Mouse (Mus musculus): Measurements from ENCODE around the gene Orc4. TPM values are rescaled to one million over a fixed set of nuclear protein-coding genes. Genes with fewer than 3 reads are reported as not detected.

Orc4 gene
- polyA plus RNA-seq, 1 experiment from 2014 or later: 26.0 TPM

DNA sequence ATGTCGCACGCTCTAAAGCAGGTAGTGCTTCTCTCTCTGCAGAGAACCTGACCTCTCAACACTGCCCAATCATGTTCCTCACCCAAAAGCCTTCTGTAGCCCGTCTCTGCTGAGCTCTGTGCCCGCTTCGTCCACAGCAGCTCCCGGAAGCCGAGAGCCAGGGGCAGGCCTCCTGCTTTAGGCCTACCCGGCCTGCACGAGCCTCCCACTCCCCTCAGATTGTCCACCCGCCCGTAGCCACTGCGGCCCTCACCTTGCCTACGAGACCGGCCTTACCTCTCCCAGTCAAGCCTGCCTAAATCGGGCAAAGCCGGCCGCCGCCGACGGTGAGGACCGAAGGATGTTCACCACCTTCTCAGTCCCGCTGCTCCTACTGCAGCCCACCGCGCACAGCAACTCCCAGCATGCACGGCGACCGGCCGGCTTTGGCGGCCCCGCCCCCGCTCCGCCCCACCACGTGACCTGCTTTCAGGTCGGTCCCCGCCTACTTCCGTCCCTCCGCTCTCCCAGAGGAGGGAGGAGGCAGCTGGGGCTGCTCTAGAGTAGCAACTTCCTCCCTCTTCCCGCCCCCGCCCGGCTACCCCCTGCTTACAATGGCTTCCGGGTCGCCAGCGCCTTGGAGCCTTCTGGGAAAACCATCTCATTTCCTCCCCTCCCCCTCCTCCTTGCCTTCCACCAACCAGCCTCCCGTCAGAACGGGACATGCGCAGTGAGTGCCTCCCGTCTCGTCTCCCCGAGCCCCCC lies 1.1 kb downstream of the Orc4 start, which contains the start of gene Mbd5:
Gene Mbd5, plus strand, starts transcription at position 668 of the 744 bp plus-strand sequence.
- Histone ChIP-seq H3K4me2 (ENCODE audit: low read depth, low read length) (peak within 1 kb of the TSS; percentile 76), H3K27me3 (ENCODE audit: insufficient read depth, low read length) (no peaks in the 10 kb centered on the region), H3K27ac (ENCODE audit: low read depth) (peak within 1 kb of the TSS; percentile 92), H3K36me3 (replicated peaks; ENCODE audit: insufficient read depth, low read length) (no peaks in the 10 kb centered on the region), H3K9me3 (ENCODE audit: low read length) (no peaks in the 10 kb centered on the region), H3K9ac (replicated peaks) (peak within 1 kb of the TSS; percentile 91), H3K4me3 (ENCODE audit: low read depth, low read length) (peak within 1 kb of the TSS; percentile 92), H3K4me1 (ENCODE audit: insufficient read depth) (peaks cover 3% of the 10 kb centered on the region; the same call in 1 of the 2 replicates)
- DNase-seq (peak; percentile 99), ATAC-seq (peak; percentile 98)
- TF ChIP-seq CTCF (IDR thresholded peaks at IDR 0.05; ENCODE audit: low read depth) (no peak), EP300 (IDR thresholded peaks at IDR 0.05; ENCODE audit: low read depth) (peak; percentile 45; the same call in 1 of the 2 replicates)
- WGBS (ENCODE audit: insufficient replicate concordance): 1% methylated on average over 45 of the region's 49 CpGs

DNA sequence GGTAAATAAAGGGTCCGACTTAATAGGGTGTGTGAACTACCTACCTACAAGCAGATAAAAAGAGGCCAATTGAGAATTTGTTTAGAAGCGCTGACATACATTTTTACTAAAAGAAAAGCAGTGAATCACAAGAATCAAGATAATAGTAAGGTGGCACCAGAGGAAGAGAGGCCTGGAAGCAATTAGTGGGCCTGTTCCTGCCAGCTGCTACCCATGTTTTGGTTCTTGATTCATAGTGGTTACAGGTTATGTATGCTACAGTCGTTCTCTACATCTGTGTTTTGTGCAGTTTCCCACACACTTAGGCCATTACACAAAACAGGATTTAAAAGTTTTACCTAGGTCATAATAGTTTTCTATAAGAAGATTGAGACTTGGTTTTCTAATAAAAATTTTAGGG lies 2.3 kb downstream of the Orc4 start:
- Histone ChIP-seq H3K9me3 (ENCODE audit: low read length) (no peaks in the 10 kb centered on the region), H3K4me2 (ENCODE audit: low read depth, low read length) (peak overlapping the region; percentile 76), H3K27ac (ENCODE audit: low read depth) (no peak overlapping the region), H3K4me1 (ENCODE audit: insufficient read depth) (peaks cover 3% of the 10 kb centered on the region; the same call in 1 of the 2 replicates), H3K36me3 (replicated peaks; ENCODE audit: insufficient read depth, low read length) (no peaks in the 10 kb centered on the region), H3K27me3 (ENCODE audit: insufficient read depth, low read length) (no peaks in the 10 kb centered on the region), H3K9ac (replicated peaks) (peak overlapping the region; percentile 19; the same call in 1 of the 2 replicates), H3K4me3 (ENCODE audit: low read depth, low read length) (peak overlapping the region; percentile 92)
- WGBS (ENCODE audit: insufficient replicate concordance): 53% methylated on average over 3 of the region's 3 CpGs
- ATAC-seq (no peak), DNase-seq (no peak)
- TF ChIP-seq EP300 (IDR thresholded peaks at IDR 0.05; ENCODE audit: low read depth): no peak
- TF ChIP-seq CTCF (IDR thresholded peaks at IDR 0.05; ENCODE audit: low read depth): no peak

DNA sequence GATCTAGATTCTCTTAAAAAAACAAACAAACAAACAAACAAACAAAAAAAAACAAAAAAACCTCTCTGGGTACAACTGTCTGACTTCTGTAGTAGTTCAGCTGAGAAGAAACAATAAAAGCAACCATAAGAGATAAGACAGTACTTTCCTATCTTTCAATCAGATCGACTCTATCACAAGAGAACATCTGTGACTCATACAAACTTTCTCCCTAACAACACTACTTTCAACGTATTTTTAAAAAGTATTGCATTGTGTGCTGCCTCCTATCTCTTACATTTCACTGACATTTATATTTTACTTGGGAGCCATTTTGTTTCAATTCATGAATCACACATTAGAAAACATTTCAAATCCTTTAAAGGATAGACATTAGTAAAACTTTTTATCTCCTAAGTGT lies 15.0 kb downstream of the Orc4 start:
- no peaks in the 10 kb centered on the region for H3K27me3 ChIP-seq (ENCODE audit: insufficient read depth, low read length)
- peaks cover 31% of the 10 kb centered on the region for H3K36me3 ChIP-seq (replicated peaks; ENCODE audit: insufficient read depth, low read length)
- WGBS (ENCODE audit: insufficient replicate concordance): 73% methylated on average over 2 of the region's 2 CpGs
- H3K4me2 ChIP-seq (ENCODE audit: low read depth, low read length): no peak overlapping the region
- H3K4me1 ChIP-seq (ENCODE audit: insufficient read depth): no peaks in the 10 kb centered on the region
- H3K4me3 ChIP-seq (ENCODE audit: low read depth, low read length): no peak overlapping the region
- no peak overlapping the region for H3K9ac ChIP-seq (replicated peaks)
- H3K27ac ChIP-seq (ENCODE audit: low read depth): no peak overlapping the region
- ATAC-seq: no peak
- no peaks in the 10 kb centered on the region for H3K9me3 ChIP-seq (ENCODE audit: low read length)
- no peak for TF ChIP-seq EP300 (IDR thresholded peaks at IDR 0.05; ENCODE audit: low read depth)
- no peak for TF ChIP-seq CTCF (IDR thresholded peaks at IDR 0.05; ENCODE audit: low read depth)
- DNase-seq: no peak

DNA sequence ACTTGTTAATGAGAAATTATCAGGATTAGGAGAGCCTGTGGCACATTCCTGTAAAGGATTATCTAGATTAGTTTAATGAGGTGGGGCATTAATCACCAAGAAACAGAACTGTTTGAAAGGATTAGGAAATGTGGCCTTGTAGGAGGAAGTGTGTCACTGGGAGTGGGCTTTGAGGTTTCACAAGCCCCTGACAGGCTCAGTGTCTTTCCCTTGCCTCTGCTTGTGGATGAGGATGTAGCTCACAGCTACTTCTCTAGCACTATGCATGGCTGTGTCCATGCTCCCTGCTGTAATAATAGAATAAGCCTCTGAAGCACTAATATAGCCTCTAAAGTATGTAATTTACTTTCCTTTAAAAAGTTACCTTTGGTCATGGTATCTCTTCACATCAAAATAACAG lies 34.2 kb downstream of the Orc4 start:
- no peak for TF ChIP-seq CTCF (IDR thresholded peaks at IDR 0.05; ENCODE audit: low read depth)
- no peak for TF ChIP-seq EP300 (IDR thresholded peaks at IDR 0.05; ENCODE audit: low read depth)
- H3K27me3 ChIP-seq (ENCODE audit: insufficient read depth, low read length): no peaks in the 10 kb centered on the region
- H3K9me3 ChIP-seq (ENCODE audit: low read length): no peaks in the 10 kb centered on the region
- no peak overlapping the region for H3K4me2 ChIP-seq (ENCODE audit: low read depth, low read length)
- no peak for DNase-seq
- no peak overlapping the region for H3K9ac ChIP-seq (replicated peaks)
- no peak overlapping the region for H3K4me3 ChIP-seq (ENCODE audit: low read depth, low read length)
- no peaks in the 10 kb centered on the region for H3K4me1 ChIP-seq (ENCODE audit: insufficient read depth)
- no peak overlapping the region for H3K27ac ChIP-seq (ENCODE audit: low read depth)
- no peak for ATAC-seq
- peaks cover 27% of the 10 kb centered on the region for H3K36me3 ChIP-seq (replicated peaks; ENCODE audit: insufficient read depth, low read length)

DNA sequence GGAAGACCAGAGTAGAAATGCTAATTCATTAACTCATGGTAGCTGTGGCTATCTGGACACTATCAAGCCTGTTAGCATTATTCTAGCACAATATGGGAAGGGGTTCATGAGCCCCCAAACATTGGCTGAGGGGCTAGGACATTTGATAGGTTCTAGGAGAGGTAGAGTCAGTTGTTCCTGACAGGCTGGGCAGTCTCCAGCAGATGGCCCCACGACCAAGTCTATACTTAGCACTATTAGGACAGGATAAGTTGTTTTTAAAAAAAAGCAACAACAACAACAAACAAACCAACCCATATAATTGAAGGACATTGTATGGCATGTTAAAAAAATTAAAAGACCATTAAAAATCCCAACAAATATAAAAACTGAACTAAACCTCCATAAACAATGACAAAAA lies 35.9 kb downstream of the Orc4 start:
- H3K4me1 ChIP-seq (ENCODE audit: insufficient read depth): no peaks in the 10 kb centered on the region
- 48% methylated on average over 1 of the region's 1 CpGs for WGBS (ENCODE audit: insufficient replicate concordance)
- no peak for ATAC-seq
- no peak overlapping the region for H3K9ac ChIP-seq (replicated peaks)
- TF ChIP-seq CTCF (IDR thresholded peaks at IDR 0.05; ENCODE audit: low read depth) (peak; percentile 30; the same call in 1 of the 2 replicates), EP300 (IDR thresholded peaks at IDR 0.05; ENCODE audit: low read depth) (no peak)
- H3K36me3 ChIP-seq (replicated peaks; ENCODE audit: insufficient read depth, low read length): peaks cover 27% of the 10 kb centered on the region
- no peak overlapping the region for H3K27ac ChIP-seq (ENCODE audit: low read depth)
- no peaks in the 10 kb centered on the region for H3K9me3 ChIP-seq (ENCODE audit: low read length)
- no peak overlapping the region for H3K4me3 ChIP-seq (ENCODE audit: low read depth, low read length)
- H3K4me2 ChIP-seq (ENCODE audit: low read depth, low read length): no peak overlapping the region
- no peaks in the 10 kb centered on the region for H3K27me3 ChIP-seq (ENCODE audit: insufficient read depth, low read length)
- no peak for DNase-seq

DNA sequence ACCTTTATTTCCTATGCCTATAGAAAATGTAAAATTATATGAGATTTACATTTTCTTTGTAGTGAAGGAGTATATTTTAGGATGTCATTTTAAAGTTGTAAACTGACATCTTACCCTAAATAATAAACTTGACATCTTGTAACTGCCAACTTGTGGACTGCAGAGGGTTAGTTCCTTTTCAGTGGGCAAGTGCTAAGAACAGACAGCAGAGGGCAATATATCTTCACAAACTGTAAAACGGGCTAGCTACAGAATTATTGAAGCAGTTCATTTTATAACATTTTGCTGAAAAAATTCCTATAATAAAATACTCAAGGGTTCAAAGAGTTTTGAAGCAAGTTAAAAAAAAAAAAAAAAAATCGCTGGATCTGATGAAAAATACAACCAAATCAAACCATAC lies 41.2 kb downstream of the Orc4 start:
- DNase-seq: no peak
- H3K27ac ChIP-seq (ENCODE audit: low read depth): no peak overlapping the region

More for the DNA sequence above, 41.2 kb downstream of the Orc4 start:
- WGBS (ENCODE audit: insufficient replicate concordance): 43% methylated on average over 2 of the region's 2 CpGs
- Histone ChIP-seq H3K4me2 (ENCODE audit: low read depth, low read length) (no peak overlapping the region), H3K36me3 (replicated peaks; ENCODE audit: insufficient read depth, low read length) (peaks cover 30% of the 10 kb centered on the region), H3K9me3 (ENCODE audit: low read length) (no peaks in the 10 kb centered on the region), H3K4me1 (ENCODE audit: insufficient read depth) (no peaks in the 10 kb centered on the region), H3K4me3 (ENCODE audit: low read depth, low read length) (no peak overlapping the region), H3K27me3 (ENCODE audit: insufficient read depth, low read length) (no peaks in the 10 kb centered on the region), H3K9ac (replicated peaks) (no peak overlapping the region)
- TF ChIP-seq CTCF (IDR thresholded peaks at IDR 0.05; ENCODE audit: low read depth) (peak; percentile 59), EP300 (IDR thresholded peaks at IDR 0.05; ENCODE audit: low read depth) (no peak)
- no peak for ATAC-seq
